Mouse (Mus musculus) cortical plate, adult 2 months (tissue): Measurements from ENCODE around the gene Hist1h3h. TPM values are rescaled to one million over a fixed set of nuclear protein-coding genes. Genes with fewer than 3 reads are reported as not detected.
A peak's percentile ranks its signal among the peaks of the same experiment; 100 is the strongest.
"Not testable (repeated sequence)": the region's sequence is repeated elsewhere in the genome, so short reads cannot be mapped to it uniquely, and the experiment has no call there.

Source experiments
- H3K27ac ChIP-seq: fragments of 200-500 bp; 2 replicates; pipeline ENCODE4 v1.5.1; 2012; ENCODE audit warnings: low read length, control low read depth, inconsistent platforms; ENCODE audit not compliant: insufficient read depth
- H3K4me1 ChIP-seq: fragments of 200-500 bp; 2 replicates; pipeline ENCODE4 v1.6.1; 2011; ENCODE audit warnings: low read length; ENCODE audit not compliant: control insufficient read depth, insufficient read depth
- H3K4me3 ChIP-seq: fragments of 200-500 bp; 2 replicates; pipeline ENCODE4 v1.5.1; 2011; ENCODE audit warnings: mild to moderate bottlenecking, low read length, control low read depth; ENCODE audit not compliant: insufficient read depth
- CTCF ChIP-seq: fragments of 200-500 bp; IDR thresholded peaks from 2 replicates; pipeline ENCODE4 v1.5.1; 2011; ENCODE audit warnings: mild to moderate bottlenecking, control low read depth, low read length; ENCODE audit not compliant: insufficient read depth; ENCODE audit errors: extremely low read depth
- POLR2A ChIP-seq: fragments of 200-500 bp; IDR thresholded peaks from 2 replicates; pipeline ENCODE4 v1.6.1; 2011; ENCODE audit warnings: mild to moderate bottlenecking, low read length, control low read depth; ENCODE audit not compliant: insufficient read depth; ENCODE audit errors: extremely low read depth
- polyA plus RNA-seq: library from polyadenylated mRNA; depleted of rRNA; stranded (reverse); fragments of >200 nt; gene quantifications from 2 replicates; pipeline ENCODE4 v1.2.3, GENCODE M21; 2012

The Hist1h3h gene
- polyA plus RNA-seq, 1 experiment, result 3.1 TPM

DNA sequence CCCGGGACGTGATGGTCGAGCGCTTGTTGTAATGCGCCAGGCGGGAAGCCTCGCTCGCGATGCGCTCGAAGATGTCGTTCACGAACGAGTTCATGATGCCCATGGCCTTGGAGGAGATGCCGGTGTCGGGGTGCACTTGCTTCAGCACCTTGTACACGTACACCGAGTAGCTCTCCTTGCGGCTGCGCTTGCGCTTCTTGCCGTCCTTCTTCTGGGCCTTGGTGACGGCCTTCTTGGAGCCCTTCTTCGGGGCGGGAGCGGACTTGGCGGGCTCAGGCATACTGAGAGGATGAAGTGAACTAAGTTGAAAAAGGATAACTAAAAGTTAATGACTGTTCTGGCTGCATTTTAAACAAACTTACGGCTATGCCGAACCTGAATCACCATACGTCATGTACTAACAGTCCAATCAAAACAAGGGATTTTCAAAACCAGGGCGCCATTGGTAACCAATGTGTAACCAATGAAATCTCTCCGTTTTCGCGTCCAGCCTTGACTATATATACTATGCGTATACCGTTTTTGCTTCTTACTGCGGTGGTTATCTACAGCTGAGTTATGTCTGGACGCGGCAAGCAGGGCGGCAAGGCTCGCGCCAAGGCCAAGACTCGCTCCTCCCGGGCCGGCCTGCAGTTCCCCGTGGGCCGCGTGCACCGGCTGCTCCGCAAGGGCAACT, 1.5 kb upstream of the Hist1h3h start, which contains the start of the genes Hist1h2bl and Hist1h2ai:
Hist1h2bl (minus strand) TSS at position 280 of the 676 bp plus-strand sequence.
Hist1h2ai (plus strand) TSS at position 559 of the 676 bp plus-strand sequence.
- Histone ChIP-seq H3K4me3 (peak within 1 kb of the TSS; percentile 33), H3K27ac (peak within 1 kb of the TSS; percentile 97)
- not testable (repeated sequence) for H3K4me1 ChIP-seq
- peak; percentile 97 for TF ChIP-seq POLR2A

DNA sequence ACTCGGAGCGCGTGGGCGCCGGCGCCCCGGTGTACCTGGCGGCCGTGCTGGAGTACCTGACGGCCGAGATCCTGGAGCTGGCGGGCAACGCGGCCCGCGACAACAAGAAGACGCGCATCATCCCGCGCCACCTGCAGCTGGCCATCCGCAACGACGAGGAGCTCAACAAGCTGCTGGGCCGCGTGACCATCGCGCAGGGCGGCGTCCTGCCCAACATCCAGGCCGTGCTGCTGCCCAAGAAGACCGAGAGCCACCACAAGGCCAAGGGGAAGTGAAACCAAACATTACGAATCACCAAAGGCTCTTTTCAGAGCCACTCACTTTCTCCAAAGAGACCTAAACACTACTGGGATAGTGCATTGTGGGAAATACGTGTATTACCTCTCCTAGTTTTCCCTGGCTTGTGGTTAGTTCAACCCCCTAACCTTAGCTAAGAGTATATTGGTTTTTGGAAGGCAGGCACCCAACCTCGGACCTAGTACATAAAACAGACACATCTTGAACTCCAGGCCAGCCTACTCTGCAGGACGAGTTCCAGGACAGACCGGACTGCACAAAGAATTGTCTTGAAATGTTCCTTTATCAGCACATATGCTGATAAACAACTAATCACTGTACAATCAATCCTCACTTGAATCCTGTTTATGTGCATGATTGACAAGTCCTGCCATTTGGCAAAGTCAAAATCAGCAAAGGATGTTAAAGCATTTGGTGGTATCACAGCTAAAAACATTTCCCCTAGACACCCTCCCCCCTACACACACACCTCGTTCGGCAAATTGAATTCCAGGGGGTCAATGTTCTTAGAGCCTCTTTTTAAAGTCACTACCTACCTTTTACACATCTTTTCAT, 693 bp upstream of the Hist1h3h start:
- Histone ChIP-seq H3K4me3 (peak overlapping the region; percentile 33), H3K27ac (peak overlapping the region; percentile 97)
- not testable (repeated sequence) for H3K4me1 ChIP-seq

DNA sequence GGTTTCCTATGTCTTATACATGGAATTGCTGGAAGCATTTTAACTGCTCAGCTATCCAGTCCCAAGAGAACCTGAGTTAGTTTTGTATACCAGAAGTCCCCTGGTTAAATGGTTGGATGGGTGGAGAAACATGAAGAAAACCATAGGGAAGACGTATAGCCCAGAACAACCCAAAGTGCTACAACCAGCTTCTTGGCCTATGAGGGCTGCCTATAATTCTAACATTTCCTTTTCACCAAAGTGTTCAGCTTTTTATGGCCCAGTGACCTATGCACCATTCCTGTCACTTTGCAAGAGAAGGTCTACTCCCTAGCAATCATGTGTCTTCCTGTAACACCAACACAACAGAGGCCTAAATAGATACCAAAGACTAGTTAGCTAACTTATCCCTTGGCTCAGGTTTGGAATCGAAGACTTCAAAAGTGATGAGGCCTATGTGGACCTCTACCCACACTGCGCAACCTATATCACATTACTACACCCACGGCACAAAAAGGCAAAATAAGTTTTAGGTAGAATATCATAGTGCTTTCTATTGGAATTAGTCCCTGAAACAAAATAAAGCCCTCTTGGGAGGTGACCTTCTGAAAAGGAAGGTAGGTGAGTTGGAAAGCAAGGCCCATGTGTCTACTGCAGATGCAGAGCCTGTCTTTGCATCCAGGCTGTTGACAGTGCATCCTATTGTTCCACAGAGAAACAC, 1.1 kb downstream of the Hist1h3h start:
- Histone ChIP-seq H3K27ac (no peak overlapping the region), H3K4me1 (peaks cover 7% of the 10 kb centered on the region; the same call in 1 of the 2 replicates), H3K4me3 (peak overlapping the region; percentile 33; the same call in 1 of the 2 replicates)
- no peak for TF ChIP-seq POLR2A

GRCm38 (mm10) chr13:21721107-21721756, 3.8 kb downstream of the Hist1h3h start:
- not testable (repeated sequence) for H3K4me1 ChIP-seq, H3K27ac ChIP-seq
- peak overlapping the region; percentile 42 for H3K4me3 ChIP-seq

DNA sequence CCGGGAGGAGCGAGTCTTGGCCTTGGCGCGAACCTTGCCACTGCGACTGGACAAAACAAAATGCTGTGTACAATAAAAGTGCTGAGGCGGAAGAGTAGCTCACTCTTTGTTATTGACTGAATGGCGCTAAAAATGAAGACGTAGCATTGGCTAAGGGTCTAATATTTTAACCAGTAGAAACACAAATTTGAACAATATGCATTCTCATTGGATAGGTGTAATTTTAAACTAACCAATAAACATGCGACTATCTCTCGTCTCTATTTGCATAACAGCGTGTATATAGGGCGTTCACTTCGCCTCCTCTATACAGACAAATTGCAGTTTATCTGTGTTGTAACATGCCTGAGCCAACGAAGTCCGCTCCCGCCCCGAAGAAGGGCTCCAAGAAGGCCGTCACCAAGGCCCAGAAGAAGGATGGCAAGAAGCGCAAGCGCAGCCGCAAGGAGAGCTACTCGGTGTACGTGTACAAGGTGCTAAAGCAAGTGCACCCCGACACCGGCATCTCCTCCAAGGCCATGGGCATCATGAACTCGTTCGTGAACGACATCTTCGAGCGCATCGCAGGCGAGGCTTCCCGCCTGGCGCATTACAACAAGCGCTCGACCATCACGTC, 4.4 kb downstream of the Hist1h3h start, which contains the start of gene Hist1h2bm:
Hist1h2bm (plus strand) TSS at position 288 of the 616 bp plus-strand sequence.
- not testable (repeated sequence) for H3K27ac ChIP-seq, H3K4me1 ChIP-seq
- H3K4me3 ChIP-seq, result peak within 1 kb of the TSS; percentile 42
- peak; percentile 85 for TF ChIP-seq POLR2A

DNA sequence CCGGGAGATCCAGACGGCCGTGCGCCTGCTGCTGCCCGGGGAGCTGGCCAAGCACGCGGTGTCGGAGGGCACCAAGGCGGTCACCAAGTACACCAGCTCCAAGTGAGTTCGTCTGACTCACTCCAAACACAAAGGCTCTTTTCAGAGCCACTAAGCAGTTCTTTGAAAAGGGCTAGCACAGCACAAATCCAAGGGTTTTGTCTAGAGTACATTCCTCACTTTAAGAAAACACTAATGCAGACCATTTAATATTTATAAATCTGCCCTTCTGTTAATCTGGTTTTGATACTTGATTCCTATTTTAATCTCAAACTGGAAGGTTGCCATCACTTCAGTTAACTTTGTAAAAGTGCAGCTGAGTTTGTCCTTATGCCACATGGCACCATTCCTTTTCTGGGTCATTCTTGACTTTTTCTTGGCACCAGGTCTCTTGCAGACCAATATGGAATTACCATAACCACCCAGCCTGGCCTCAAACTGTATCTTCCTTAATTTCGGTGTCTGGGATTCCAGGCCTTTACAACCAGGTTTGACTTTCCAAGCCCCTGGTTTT, 5.0 kb downstream of the Hist1h3h start:
- peak overlapping the region; percentile 42 for H3K4me3 ChIP-seq
- no peak for TF ChIP-seq CTCF
- no peak for TF ChIP-seq POLR2A
- no peak overlapping the region for H3K27ac ChIP-seq
- 0 out of 2 replicates have a peak, but pooled peaks cover 2% of the 10 kb centered on the region for H3K4me1 ChIP-seq

GRCm38 (mm10) chr13:21722993-21723836, 5.8 kb downstream of the Hist1h3h start:
- Histone ChIP-seq H3K4me1 (0 out of 2 replicates have a peak, but pooled peaks cover 2% of the 10 kb centered on the region), H3K27ac (no peak overlapping the region), H3K4me3 (no peak overlapping the region)
- TF ChIP-seq POLR2A (no peak), CTCF (no peak)

DNA sequence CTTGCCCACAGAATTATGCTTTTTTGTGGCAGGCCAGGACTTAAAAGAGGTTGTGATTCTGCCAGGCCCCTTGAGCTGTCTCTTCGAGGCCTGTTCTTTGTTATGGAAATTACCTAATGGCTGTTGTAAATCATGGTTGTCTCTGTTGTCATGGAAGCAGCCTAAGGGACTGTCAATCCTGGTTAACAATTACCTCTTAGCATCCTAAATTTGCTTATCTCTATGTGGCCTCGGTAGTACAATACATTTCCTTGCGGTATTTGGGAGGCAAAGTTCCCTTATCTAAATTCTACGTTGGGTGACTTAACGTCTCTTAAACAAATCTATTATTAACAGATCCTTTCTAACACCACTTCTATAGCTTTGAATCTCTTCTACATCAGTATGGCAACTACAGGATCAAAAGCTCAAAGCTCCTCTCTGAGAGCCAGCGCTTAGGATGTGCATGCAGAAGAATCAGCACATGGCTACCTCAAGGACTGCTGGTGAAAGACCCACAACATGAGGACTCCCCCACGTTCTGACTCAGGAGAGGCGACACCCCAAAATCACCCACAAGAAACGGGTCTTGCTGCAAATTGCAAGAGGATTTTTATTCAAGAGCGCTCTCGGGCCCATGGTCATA, 10.6 kb downstream of the Hist1h3h start:
- Histone ChIP-seq H3K4me3 (no peak overlapping the region), H3K27ac (no peak overlapping the region), H3K4me1 (no peaks in the 10 kb centered on the region)
- TF ChIP-seq POLR2A (no peak), CTCF (no peak)
